Mouse (Mus musculus): ENCODE measurements around the gene Ankrd42. TPM values are rescaled to one million over a fixed set of nuclear protein-coding genes. Genes with fewer than 3 reads are reported as not detected.

Ankrd42 gene
- polyA plus RNA-seq, 1 experiment from 2014 or later = 0.33 TPM

GRCm38 (mm10) chr7:92590842-92591241 lies 46.1 kb downstream of the Ankrd42 start:
- no peak overlapping the region for H3K27ac ChIP-seq (ENCODE audit: low read length)
- no peak for ATAC-seq (ENCODE audit: low read depth)
- 61% methylated on average over 2 of the region's 2 CpGs for WGBS (ENCODE audit: insufficient replicate concordance)
- no peaks in the 10 kb centered on the region for H3K27me3 ChIP-seq (ENCODE audit: control insufficient read depth, insufficient read depth, low read depth, low read length)
- no peak overlapping the region for H3K9ac ChIP-seq (ENCODE audit: low read depth, low read length)
- H3K36me3 ChIP-seq (ENCODE audit: control insufficient read depth, insufficient read depth) = no peaks in the 10 kb centered on the region
- H3K4me1 ChIP-seq (ENCODE audit: control insufficient read depth, low read depth, low read length) = no peaks in the 10 kb centered on the region
- H3K4me2 ChIP-seq (ENCODE audit: low read depth, low read length) = no peak overlapping the region
- H3K9me3 ChIP-seq (replicated peaks; ENCODE audit: control insufficient read depth, low read length) = no peaks in the 10 kb centered on the region
- no peak overlapping the region for H3K4me3 ChIP-seq (ENCODE audit: low read depth, low read length)

GRCm38 (mm10) chr7:92589986-92590385 lies 47.0 kb downstream of the Ankrd42 start:
- no peaks in the 10 kb centered on the region for H3K27me3 ChIP-seq (ENCODE audit: control insufficient read depth, insufficient read depth, low read depth, low read length)
- 73% methylated on average over 7 of the region's 7 CpGs for WGBS (ENCODE audit: insufficient replicate concordance)
- H3K36me3 ChIP-seq (ENCODE audit: control insufficient read depth, insufficient read depth) = no peaks in the 10 kb centered on the region
- ATAC-seq (ENCODE audit: low read depth) = no peak
- no peaks in the 10 kb centered on the region for H3K4me1 ChIP-seq (ENCODE audit: control insufficient read depth, low read depth, low read length)
- no peak overlapping the region for H3K4me3 ChIP-seq (ENCODE audit: low read depth, low read length)
- H3K9ac ChIP-seq (ENCODE audit: low read depth, low read length) = no peak overlapping the region
- no peaks in the 10 kb centered on the region for H3K9me3 ChIP-seq (replicated peaks; ENCODE audit: control insufficient read depth, low read length)
- H3K4me2 ChIP-seq (ENCODE audit: low read depth, low read length) = no peak overlapping the region
- no peak overlapping the region for H3K27ac ChIP-seq (ENCODE audit: low read length)

GRCm38 (mm10) chr7:92583567-92583966 lies 53.4 kb downstream of the Ankrd42 start:
- WGBS (ENCODE audit: insufficient replicate concordance) = 69% methylated on average over 7 of the region's 7 CpGs
- no peak for ATAC-seq (ENCODE audit: low read depth)
- Histone ChIP-seq H3K4me1 (ENCODE audit: control insufficient read depth, low read depth, low read length) (no peaks in the 10 kb centered on the region), H3K4me2 (ENCODE audit: low read depth, low read length) (no peak overlapping the region), H3K27ac (ENCODE audit: low read length) (no peak overlapping the region), H3K9ac (ENCODE audit: low read depth, low read length) (no peak overlapping the region), H3K4me3 (ENCODE audit: low read depth, low read length) (no peak overlapping the region), H3K9me3 (replicated peaks; ENCODE audit: control insufficient read depth, low read length) (no peaks in the 10 kb centered on the region), H3K27me3 (ENCODE audit: control insufficient read depth, insufficient read depth, low read depth, low read length) (no peaks in the 10 kb centered on the region), H3K36me3 (ENCODE audit: control insufficient read depth, insufficient read depth) (no peaks in the 10 kb centered on the region)

GRCm38 (mm10) chr7:92580491-92581207 lies 56.3 kb downstream of the Ankrd42 start:
- Histone ChIP-seq H3K4me3 (ENCODE audit: low read depth, low read length) (no peak overlapping the region), H3K9ac (ENCODE audit: low read depth, low read length) (no peak overlapping the region), H3K36me3 (ENCODE audit: control insufficient read depth, insufficient read depth) (no peaks in the 10 kb centered on the region), H3K9me3 (replicated peaks; ENCODE audit: control insufficient read depth, low read length) (no peaks in the 10 kb centered on the region), H3K4me2 (ENCODE audit: low read depth, low read length) (no peak overlapping the region), H3K4me1 (ENCODE audit: control insufficient read depth, low read depth, low read length) (no peaks in the 10 kb centered on the region), H3K27me3 (ENCODE audit: control insufficient read depth, insufficient read depth, low read depth, low read length) (no peaks in the 10 kb centered on the region), H3K27ac (ENCODE audit: low read length) (no peak overlapping the region)
- ATAC-seq (ENCODE audit: low read depth) = no peak
- WGBS (ENCODE audit: insufficient replicate concordance) = 71% methylated on average over 5 of the region's 5 CpGs

- H3K4me2 ChIP-seq (ENCODE audit: low read depth, low read length) = no peak overlapping the region
- no peaks in the 10 kb centered on the region for H3K27me3 ChIP-seq (ENCODE audit: control insufficient read depth, insufficient read depth, low read depth, low read length)
- WGBS (ENCODE audit: insufficient replicate concordance) = 74% methylated on average over 1 of the region's 1 CpGs
- H3K4me1 ChIP-seq (ENCODE audit: control insufficient read depth, low read depth, low read length) = peaks cover 4% of the 10 kb centered on the region; the same call in 1 of the 2 replicates
- no peak overlapping the region for H3K9ac ChIP-seq (ENCODE audit: low read depth, low read length)
- H3K27ac ChIP-seq (ENCODE audit: low read length) = no peak overlapping the region
- no peak for ATAC-seq (ENCODE audit: low read depth)
- no peaks in the 10 kb centered on the region for H3K9me3 ChIP-seq (replicated peaks; ENCODE audit: control insufficient read depth, low read length)
- no peak overlapping the region for H3K4me3 ChIP-seq (ENCODE audit: low read depth, low read length)
- H3K36me3 ChIP-seq (ENCODE audit: control insufficient read depth, insufficient read depth) = no peaks in the 10 kb centered on the region; the same call in 1 of the 2 replicates
Observed at GRCm38 (mm10) chr7:92566775-92567174, 70.2 kb downstream of the Ankrd42 start.

- peak within 1 kb of the TSS; percentile 75 for H3K4me2 ChIP-seq (ENCODE audit: low read depth, low read length)
- peak within 1 kb of the TSS; percentile 76 for H3K9ac ChIP-seq (ENCODE audit: low read depth, low read length)
- H3K27me3 ChIP-seq (ENCODE audit: control insufficient read depth, insufficient read depth, low read depth, low read length) = no peaks in the 10 kb centered on the region
- no peaks in the 10 kb centered on the region for H3K36me3 ChIP-seq (ENCODE audit: control insufficient read depth, insufficient read depth)
- under 1% methylated on average over 60 of the region's 60 CpGs for WGBS (ENCODE audit: insufficient replicate concordance)
- H3K27ac ChIP-seq (ENCODE audit: low read length) = peak within 1 kb of the TSS; percentile 82
- peak within 1 kb of the TSS; percentile 81 for H3K4me3 ChIP-seq (ENCODE audit: low read depth, low read length)
- no peaks in the 10 kb centered on the region for H3K9me3 ChIP-seq (replicated peaks; ENCODE audit: control insufficient read depth, low read length)
- peak; percentile 83 for ATAC-seq (ENCODE audit: low read depth)
- H3K4me1 ChIP-seq (ENCODE audit: control insufficient read depth, low read depth, low read length) = peaks cover 23% of the 10 kb centered on the region
Observed at GRCm38 (mm10) chr7:92560986-92561876, 75.7 kb downstream of the Ankrd42 start, which contains the start of gene Ccdc90b. Gene Ccdc90b, plus strand, starts transcription at chr7:92561149.

GRCm38 (mm10) chr7:92558744-92559143 lies 78.2 kb downstream of the Ankrd42 start:
- H3K27ac ChIP-seq (ENCODE audit: low read length) = peak overlapping the region; percentile 64
- 38% methylated on average over 2 of the region's 2 CpGs for WGBS (ENCODE audit: insufficient replicate concordance)

GRCm38 (mm10) chr7:92550990-92551392 lies 86.0 kb downstream of the Ankrd42 start:
- no peak overlapping the region for H3K4me3 ChIP-seq (ENCODE audit: low read depth, low read length)
- H3K27ac ChIP-seq (ENCODE audit: low read length) = no peak overlapping the region
- no peaks in the 10 kb centered on the region for H3K27me3 ChIP-seq (ENCODE audit: control insufficient read depth, insufficient read depth, low read depth, low read length)
- no peaks in the 10 kb centered on the region for H3K4me1 ChIP-seq (ENCODE audit: control insufficient read depth, low read depth, low read length)
- no peaks in the 10 kb centered on the region for H3K36me3 ChIP-seq (ENCODE audit: control insufficient read depth, insufficient read depth)
- H3K4me2 ChIP-seq (ENCODE audit: low read depth, low read length) = no peak overlapping the region
- H3K9me3 ChIP-seq (replicated peaks; ENCODE audit: control insufficient read depth, low read length) = no peaks in the 10 kb centered on the region
- WGBS (ENCODE audit: insufficient replicate concordance) = 40% methylated on average over 4 of the region's 4 CpGs
- ATAC-seq (ENCODE audit: low read depth) = no peak
- no peak overlapping the region for H3K9ac ChIP-seq (ENCODE audit: low read depth, low read length)

More at GRCm38 (mm10) chr7:92558744-92559143, 78.2 kb downstream of the Ankrd42 start:
- Histone ChIP-seq H3K9ac (ENCODE audit: low read depth, low read length) (no peak overlapping the region), H3K9me3 (replicated peaks; ENCODE audit: control insufficient read depth, low read length) (no peaks in the 10 kb centered on the region), H3K27me3 (ENCODE audit: control insufficient read depth, insufficient read depth, low read depth, low read length) (no peaks in the 10 kb centered on the region), H3K36me3 (ENCODE audit: control insufficient read depth, insufficient read depth) (no peaks in the 10 kb centered on the region), H3K4me2 (ENCODE audit: low read depth, low read length) (peak overlapping the region; percentile 27; the same call in 1 of the 2 replicates), H3K4me3 (ENCODE audit: low read depth, low read length) (no peak overlapping the region), H3K4me1 (ENCODE audit: control insufficient read depth, low read depth, low read length) (peaks cover 23% of the 10 kb centered on the region)
- peak; percentile 72 for ATAC-seq (ENCODE audit: low read depth)
